ENCODE assay signal across 1 mouse cellular context in the genomic region with DNA sequence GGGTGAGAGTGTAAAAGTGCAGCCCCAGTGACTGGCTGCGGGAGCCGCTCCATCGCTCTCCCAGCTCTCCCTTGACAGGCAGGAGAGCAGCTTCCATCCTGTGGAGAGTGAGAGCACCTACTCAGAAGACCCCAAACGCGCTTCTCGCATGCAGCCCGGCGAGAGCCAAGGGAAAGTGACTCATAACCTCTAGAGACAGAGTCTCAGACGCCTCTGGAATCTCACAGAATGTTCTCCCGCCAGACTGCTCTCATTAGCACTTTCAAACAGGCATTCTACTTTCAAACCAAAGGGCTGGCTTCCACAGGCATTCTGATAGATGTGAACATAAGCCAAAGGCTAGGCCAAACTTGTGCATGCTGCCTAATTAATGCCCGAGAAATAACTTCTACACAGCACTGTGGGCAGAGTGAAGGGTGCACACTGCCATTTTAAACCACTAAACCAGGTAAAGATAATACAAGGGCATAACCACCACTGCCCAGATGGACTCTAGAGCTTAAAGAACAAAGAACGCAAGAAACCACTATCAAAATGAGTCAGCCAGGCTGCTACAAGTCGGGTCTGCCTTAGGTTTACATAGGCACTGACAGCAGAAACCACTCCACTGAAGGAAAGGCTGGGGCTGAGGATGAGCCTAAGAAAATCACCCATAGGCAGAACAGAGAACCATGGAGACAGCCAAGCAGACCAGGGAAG.
TF ChIP-seq lines count a peak whose summit lies in the region.

No protein-coding gene starts in this region.

TF ChIP-seq in CH12.LX, 34 proteins besides CTCF, POLR2A, EP300 and RAD21 (continued from another document):
- no peak for TF ChIP-seq MEF2A (IDR thresholded peaks at IDR 0.05; ENCODE audit: borderline replicate concordance, low read depth, low read length)
- peak; percentile 88 for TF ChIP-seq IRF4 (IDR thresholded peaks at IDR 0.05; ENCODE audit: low read depth, low read length)
- 0 out of 2 replicates have a peak, but pooled peaks have one; percentile 34 for TF ChIP-seq SIN3A (IDR thresholded peaks at IDR 0.05; ENCODE audit: low read length)
- TF ChIP-seq ELF1 (IDR thresholded peaks at IDR 0.05; ENCODE audit: low read depth, low read length): no peak
- no peak for TF ChIP-seq ETS1 (conservative IDR thresholded peaks at IDR 0.05; ENCODE audit: low read depth, low read length)
- TF ChIP-seq MAZ (IDR thresholded peaks at IDR 0.05; ENCODE audit: low read depth, low read length): 0 out of 2 replicates have a peak, but pooled peaks have one; percentile 41
